Mouse (Mus musculus): ENCODE measurements around the gene Pmpca. TPM values are rescaled to one million over a fixed set of nuclear protein-coding genes. Genes with fewer than 3 reads are reported as not detected.

Pmpca gene
- polyA plus RNA-seq (2012; rRNA removed), result 116 and 133 TPM in 2 replicates

GRCm38 (mm10) chr2:26389154-26389690 is at the start of gene Pmpca, which contains the start of gene Entr1:
TSS of gene Pmpca (plus strand) at chr2:26389339.
TSS of gene Entr1 (minus strand) at chr2:26389316.
- TF ChIP-seq POLR2A (IDR thresholded peaks at IDR 0.05; ENCODE audit: borderline replicate concordance, extremely low read depth, insufficient read depth, insufficient read length, poor library complexity, severe bottlenecking) (peak; percentile 99), CTCF (IDR thresholded peaks at IDR 0.05; ENCODE audit: borderline replicate concordance, extremely low read depth, insufficient read depth, insufficient read length) (no peak)
- peak; percentile 94 for DNase-seq (ENCODE audit: low read depth)

GRCm38 (mm10) chr2:26341510-26341981 is 47.6 kb upstream of the Pmpca start:
- TF ChIP-seq CTCF (IDR thresholded peaks at IDR 0.05; ENCODE audit: borderline replicate concordance, extremely low read depth, insufficient read depth, insufficient read length) (no peak), POLR2A (IDR thresholded peaks at IDR 0.05; ENCODE audit: borderline replicate concordance, extremely low read depth, insufficient read depth, insufficient read length, poor library complexity, severe bottlenecking) (no peak)
- DNase-seq (ENCODE audit: low read depth), result no peak

GRCm38 (mm10) chr2:26342044-26342443 is 47.1 kb upstream of the Pmpca start:
- TF ChIP-seq POLR2A (IDR thresholded peaks at IDR 0.05; ENCODE audit: borderline replicate concordance, extremely low read depth, insufficient read depth, insufficient read length, poor library complexity, severe bottlenecking) (no peak), CTCF (IDR thresholded peaks at IDR 0.05; ENCODE audit: borderline replicate concordance, extremely low read depth, insufficient read depth, insufficient read length) (no peak)
- DNase-seq (ENCODE audit: low read depth), result peak; percentile 53

GRCm38 (mm10) chr2:26342609-26343490 is 46.3 kb upstream of the Pmpca start:
- DNase-seq (ENCODE audit: low read depth), result no peak
- TF ChIP-seq POLR2A (IDR thresholded peaks at IDR 0.05; ENCODE audit: borderline replicate concordance, extremely low read depth, insufficient read depth, insufficient read length, poor library complexity, severe bottlenecking) (no peak), CTCF (IDR thresholded peaks at IDR 0.05; ENCODE audit: borderline replicate concordance, extremely low read depth, insufficient read depth, insufficient read length) (no peak)

GRCm38 (mm10) chr2:26348241-26348640 is 40.9 kb upstream of the Pmpca start:
- no peak for DNase-seq (ENCODE audit: low read depth)
- TF ChIP-seq CTCF (IDR thresholded peaks at IDR 0.05; ENCODE audit: borderline replicate concordance, extremely low read depth, insufficient read depth, insufficient read length) (no peak), POLR2A (IDR thresholded peaks at IDR 0.05; ENCODE audit: borderline replicate concordance, extremely low read depth, insufficient read depth, insufficient read length, poor library complexity, severe bottlenecking) (no peak)

- DNase-seq (ENCODE audit: low read depth), result peak; percentile 98
- peak; percentile 7; the same call in 1 of the 2 replicates for TF ChIP-seq POLR2A (IDR thresholded peaks at IDR 0.05; ENCODE audit: borderline replicate concordance, extremely low read depth, insufficient read depth, insufficient read length, poor library complexity, severe bottlenecking)
- TF ChIP-seq CTCF (IDR thresholded peaks at IDR 0.05; ENCODE audit: borderline replicate concordance, extremely low read depth, insufficient read depth, insufficient read length), result peak; percentile 78
These were observed 37.5 kb upstream of the Pmpca start, which contains the start of gene Dnlz for GRCm38 (mm10) chr2:26351358-26352290. TSS of gene Dnlz (minus strand) at chr2:26352110.

GRCm38 (mm10) chr2:26352291-26352910 is 36.7 kb upstream of the Pmpca start:
- no peak for DNase-seq (ENCODE audit: low read depth)
- TF ChIP-seq CTCF (IDR thresholded peaks at IDR 0.05; ENCODE audit: borderline replicate concordance, extremely low read depth, insufficient read depth, insufficient read length) (no peak), POLR2A (IDR thresholded peaks at IDR 0.05; ENCODE audit: borderline replicate concordance, extremely low read depth, insufficient read depth, insufficient read length, poor library complexity, severe bottlenecking) (no peak)

GRCm38 (mm10) chr2:26353066-26353980 is 35.8 kb upstream of the Pmpca start:
- TF ChIP-seq POLR2A (IDR thresholded peaks at IDR 0.05; ENCODE audit: borderline replicate concordance, extremely low read depth, insufficient read depth, insufficient read length, poor library complexity, severe bottlenecking) (no peak), CTCF (IDR thresholded peaks at IDR 0.05; ENCODE audit: borderline replicate concordance, extremely low read depth, insufficient read depth, insufficient read length) (no peak)
- DNase-seq (ENCODE audit: low read depth), result no peak

- TF ChIP-seq POLR2A (IDR thresholded peaks at IDR 0.05; ENCODE audit: borderline replicate concordance, extremely low read depth, insufficient read depth, insufficient read length, poor library complexity, severe bottlenecking) (no peak), CTCF (IDR thresholded peaks at IDR 0.05; ENCODE audit: borderline replicate concordance, extremely low read depth, insufficient read depth, insufficient read length) (no peak)
- no peak for DNase-seq (ENCODE audit: low read depth)
These were observed 34.7 kb upstream of the Pmpca start for GRCm38 (mm10) chr2:26354401-26354800.

All from brain, embryonic 14.5 days (tissue).